Mouse (Mus musculus): ENCODE data around the gene Lsm6. TPM values are rescaled to one million over a fixed set of nuclear protein-coding genes. Genes with fewer than 3 reads are reported as not detected.
"Not testable (repeated sequence)": the region's sequence is repeated elsewhere in the genome, so short reads cannot be mapped to it uniquely, and the experiment has no call there.

Gene Lsm6
- 100 to 1,000 TPM; 134 to 163 TPM for total RNA-seq (2021)
- polyA plus RNA-seq (2012; rRNA removed), result 3.5 and 4.0 TPM in 2 replicates
- long read RNA-seq, transcript Lsm6-201 (4 exons, 2,107 nt), result minor isoform, 33 of 90 reads
- long read RNA-seq, transcript Lsm6-203 (5 exons, 3,792 nt), result major isoform, 51 of 90 reads
- long read RNA-seq, partial matches to known transcripts, result 0 of 90 reads
- long read RNA-seq, other reads (novel, unspliced or antisense), result 3 of 90 reads

GRCm38 (mm10) chr8:78820673-78821310, at the start of gene Lsm6:
Gene Lsm6, minus strand, starts transcription at chr8:78821140.
- DNase-seq, result peak; percentile 99

- DNase-seq, result peak; percentile 76
Observed at GRCm38 (mm10) chr8:78867036-78867435, 46.1 kb upstream of the Lsm6 start.

- DNase-seq, result no peak
Observed at GRCm38 (mm10) chr8:78863001-78863400, 42.1 kb upstream of the Lsm6 start.

GRCm38 (mm10) chr8:78862046-78862445, 41.1 kb upstream of the Lsm6 start:
- no peak for DNase-seq

- DNase-seq, result no peak
Observed at GRCm38 (mm10) chr8:78860789-78861188, 39.8 kb upstream of the Lsm6 start.

- DNase-seq, result no peak
Observed at GRCm38 (mm10) chr8:78857421-78857820, 36.5 kb upstream of the Lsm6 start.

GRCm38 (mm10) chr8:78852279-78852678, 31.3 kb upstream of the Lsm6 start:
- DNase-seq, result no peak

GRCm38 (mm10) chr8:78847240-78847639, 26.3 kb upstream of the Lsm6 start:
- DNase-seq, result no peak

- DNase-seq, result no peak
Observed at GRCm38 (mm10) chr8:78844559-78844958, 23.6 kb upstream of the Lsm6 start.

- peak; percentile 21 for DNase-seq
Observed at GRCm38 (mm10) chr8:78838656-78839413, 17.9 kb upstream of the Lsm6 start.

GRCm38 (mm10) chr8:78836091-78836490, 15.2 kb upstream of the Lsm6 start:
- peak; percentile 76 for DNase-seq

- no peak for DNase-seq
Observed at GRCm38 (mm10) chr8:78828414-78828813, 7.5 kb upstream of the Lsm6 start.

GRCm38 (mm10) chr8:78824515-78824914, 3.6 kb upstream of the Lsm6 start:
- DNase-seq, result peak; percentile 27

- not testable (repeated sequence) for DNase-seq
Observed at GRCm38 (mm10) chr8:78819973-78820372, 967 bp downstream of the Lsm6 start.

GRCm38 (mm10) chr8:78814743-78815142, 6.2 kb downstream of the Lsm6 start:
- DNase-seq, result no peak

- no peak for DNase-seq
Observed at GRCm38 (mm10) chr8:78813021-78813420, 7.9 kb downstream of the Lsm6 start.

- no peak for DNase-seq
Observed at GRCm38 (mm10) chr8:78812446-78812845, 8.5 kb downstream of the Lsm6 start.

GRCm38 (mm10) chr8:78811748-78812147, 9.2 kb downstream of the Lsm6 start:
- DNase-seq, result no peak

- DNase-seq, result no peak
Observed at GRCm38 (mm10) chr8:78810207-78810675, 10.7 kb downstream of the Lsm6 start.

GRCm38 (mm10) chr8:78809454-78810206, 11.3 kb downstream of the Lsm6 start:
- DNase-seq, result no peak

GRCm38 (mm10) chr8:78808888-78809287, 12.1 kb downstream of the Lsm6 start:
- DNase-seq, result no peak

- no peak for DNase-seq
Observed at GRCm38 (mm10) chr8:78808439-78808838, 12.5 kb downstream of the Lsm6 start.

Measured in adrenal gland, adult 2 months (tissue).